Mouse (Mus musculus) ES-Bruce4 (cell line): ENCODE measurements at regions not wholly inside any gene's neighbourhood (a gene's known extent, or its start where the extent isn't known, plus 50 kb on each side); places are given as distances from the start of the nearest gene placed in this dataset.

ENCODE experiments used
- CTCF ChIP-seq: IDR thresholded peaks from one replicate; pipeline ENCODE4 v1.8.1; 2011; ENCODE audit warnings: low read depth, low read length
- EP300 ChIP-seq: IDR thresholded peaks from 2 replicates; pipeline ENCODE4 v1.6.1; 2011; ENCODE audit warnings: low read depth, low read length; ENCODE audit not compliant: insufficient read depth
- POLR2A ChIP-seq: IDR thresholded peaks from one replicate; pipeline ENCODE4 v1.8.1; 2011; ENCODE audit warnings: low read length; ENCODE audit not compliant: insufficient read depth

- TF ChIP-seq CTCF (no peak), POLR2A (no peak), EP300 (no peak)
These were observed 605.2 kb upstream of the Nox3 start for GRCm38 (mm10) chr17:4301142-4301853.
